Mouse (Mus musculus) cerebellum, adult 8-10 months (tissue): ENCODE measurements at regions not wholly inside any gene's neighbourhood (a gene's known extent, or its start where the extent isn't known, plus 50 kb on each side); places are given as distances from the start of the nearest gene placed in this dataset.

ENCODE experiments used
- DNase-seq: peaks from one replicate; pipeline ENCODE4 v3.0.0; 2022

DNA sequence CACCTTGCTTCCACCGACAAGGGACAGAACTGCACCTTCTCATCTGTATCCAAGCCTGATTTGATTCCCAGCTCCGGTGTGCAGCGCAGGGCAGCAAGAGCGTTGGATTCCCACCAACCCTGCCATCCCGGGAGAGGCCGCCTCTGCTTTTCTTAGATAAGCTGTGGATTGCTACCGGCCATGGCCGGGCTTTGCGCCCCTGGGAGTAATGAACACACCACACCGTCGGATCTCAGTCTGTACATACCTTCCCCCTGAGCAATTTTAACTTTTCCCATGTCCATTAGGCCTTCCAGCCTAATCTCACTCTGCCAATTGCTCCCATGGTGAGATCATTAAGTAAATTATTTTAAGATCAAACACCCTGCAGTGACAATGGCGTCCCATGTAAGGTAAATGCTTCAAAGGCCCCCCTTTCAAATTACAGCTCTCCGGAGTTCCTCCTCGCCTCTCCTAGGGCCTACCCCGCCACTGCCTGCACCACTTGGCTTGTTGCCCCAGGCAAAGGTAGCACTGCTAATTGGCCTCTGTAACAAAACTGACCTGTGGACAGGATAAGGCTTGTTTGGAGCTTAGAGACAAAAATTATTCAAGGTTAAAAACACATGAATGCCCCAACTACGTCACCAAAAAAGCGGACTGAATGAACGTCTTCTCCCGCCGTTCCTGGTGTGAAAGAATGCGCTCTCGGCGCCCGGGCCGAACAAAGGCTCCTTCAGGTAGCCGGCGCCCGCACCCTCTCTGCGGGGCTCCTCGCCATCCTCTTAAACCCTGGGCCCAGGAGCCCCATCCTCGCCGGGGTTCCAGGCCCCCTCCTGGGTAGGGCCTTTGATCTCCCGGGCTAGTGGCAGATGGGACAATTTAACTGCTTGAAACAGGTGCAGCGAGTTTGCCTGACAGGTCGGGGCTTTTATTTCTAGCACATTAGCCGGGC, 228.5 kb upstream of the Sp4 start:
- DNase-seq, result no peak

DNA sequence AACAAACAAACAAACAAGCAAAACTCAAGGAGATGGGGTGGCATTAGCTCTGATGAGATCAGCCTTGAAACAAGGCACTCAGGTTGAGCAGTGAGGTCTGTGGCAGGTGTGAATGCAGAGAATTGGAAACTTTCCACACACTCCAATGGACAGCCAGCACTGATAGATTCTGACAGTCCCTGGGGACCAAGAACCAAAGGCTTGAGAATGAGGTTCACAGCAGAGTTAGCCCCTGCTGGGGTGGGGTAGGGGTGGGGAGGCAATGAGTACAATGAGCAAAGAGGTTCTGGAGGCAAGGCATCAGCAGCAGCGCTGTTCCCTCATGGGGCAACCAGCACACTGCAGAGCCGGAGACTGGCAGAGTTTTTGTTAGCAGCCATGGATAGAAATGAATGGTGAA, 220.5 kb upstream of the Sp4 start:
- no peak for DNase-seq

DNA sequence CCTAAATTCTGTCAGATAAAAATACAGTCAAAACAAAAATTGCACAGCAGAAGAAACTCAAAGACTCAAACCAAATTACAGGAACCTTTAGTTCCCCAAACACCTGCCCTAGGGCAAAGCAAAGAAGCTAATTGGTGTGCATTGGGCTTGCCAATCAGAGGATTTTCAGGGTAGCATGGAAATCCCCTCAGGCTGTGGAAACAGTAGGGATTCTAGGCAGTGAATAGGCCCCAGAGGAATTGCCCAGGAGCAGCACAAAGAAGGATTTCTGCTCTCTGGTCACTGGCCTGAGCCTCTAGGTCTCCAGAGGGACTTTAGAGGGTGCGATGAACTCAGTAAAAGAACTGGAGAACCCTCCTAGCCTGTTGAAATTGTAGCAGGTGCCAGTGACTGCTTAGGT, 220.1 kb upstream of the Sp4 start:
- no peak for DNase-seq

DNA sequence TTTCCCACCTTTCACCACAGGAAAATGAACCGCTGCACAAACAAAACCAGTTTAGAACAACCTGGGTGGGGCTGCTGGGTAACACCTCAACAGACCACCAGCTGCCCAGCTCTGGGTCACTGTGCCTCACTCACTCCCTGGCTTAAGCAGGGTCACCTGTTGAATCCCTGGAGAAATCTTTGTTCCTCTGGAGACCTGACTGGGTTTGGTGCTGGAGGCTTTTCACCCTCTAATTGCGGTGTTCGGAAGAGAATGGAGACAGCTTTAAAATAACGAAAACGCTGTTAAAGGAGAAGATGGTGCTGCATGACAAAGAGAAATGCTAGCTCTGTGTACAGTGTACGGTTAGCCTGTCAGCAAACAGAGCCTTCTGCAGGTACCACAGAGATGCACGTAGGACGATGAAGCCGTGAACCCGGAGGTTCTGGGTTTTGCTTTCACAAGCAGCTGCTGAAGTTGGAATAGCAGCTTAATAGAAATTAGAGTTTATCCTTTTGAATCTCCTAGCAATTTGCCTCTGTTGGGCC, 218.6 kb upstream of the Sp4 start:
- no peak for DNase-seq

DNA sequence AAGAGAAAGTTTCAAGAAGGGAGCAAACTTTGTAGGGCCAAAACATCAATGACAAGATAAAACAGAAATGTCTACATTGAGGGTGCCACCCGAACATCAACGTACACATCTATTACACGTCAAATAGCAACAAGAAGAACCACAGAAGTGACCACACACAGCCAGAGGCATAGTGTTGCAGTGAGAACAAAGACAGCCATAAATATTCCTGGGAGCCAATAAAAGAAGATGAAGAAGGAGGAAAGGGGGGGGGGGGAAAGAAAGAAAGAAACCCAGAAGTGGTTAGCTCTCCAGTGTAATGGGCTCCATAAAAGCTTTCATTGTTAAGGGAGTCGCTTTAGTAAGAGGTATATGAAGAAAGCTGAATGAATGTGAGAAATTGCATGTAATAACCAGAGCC, 209.7 kb upstream of the Sp4 start:
- no peak for DNase-seq

DNA sequence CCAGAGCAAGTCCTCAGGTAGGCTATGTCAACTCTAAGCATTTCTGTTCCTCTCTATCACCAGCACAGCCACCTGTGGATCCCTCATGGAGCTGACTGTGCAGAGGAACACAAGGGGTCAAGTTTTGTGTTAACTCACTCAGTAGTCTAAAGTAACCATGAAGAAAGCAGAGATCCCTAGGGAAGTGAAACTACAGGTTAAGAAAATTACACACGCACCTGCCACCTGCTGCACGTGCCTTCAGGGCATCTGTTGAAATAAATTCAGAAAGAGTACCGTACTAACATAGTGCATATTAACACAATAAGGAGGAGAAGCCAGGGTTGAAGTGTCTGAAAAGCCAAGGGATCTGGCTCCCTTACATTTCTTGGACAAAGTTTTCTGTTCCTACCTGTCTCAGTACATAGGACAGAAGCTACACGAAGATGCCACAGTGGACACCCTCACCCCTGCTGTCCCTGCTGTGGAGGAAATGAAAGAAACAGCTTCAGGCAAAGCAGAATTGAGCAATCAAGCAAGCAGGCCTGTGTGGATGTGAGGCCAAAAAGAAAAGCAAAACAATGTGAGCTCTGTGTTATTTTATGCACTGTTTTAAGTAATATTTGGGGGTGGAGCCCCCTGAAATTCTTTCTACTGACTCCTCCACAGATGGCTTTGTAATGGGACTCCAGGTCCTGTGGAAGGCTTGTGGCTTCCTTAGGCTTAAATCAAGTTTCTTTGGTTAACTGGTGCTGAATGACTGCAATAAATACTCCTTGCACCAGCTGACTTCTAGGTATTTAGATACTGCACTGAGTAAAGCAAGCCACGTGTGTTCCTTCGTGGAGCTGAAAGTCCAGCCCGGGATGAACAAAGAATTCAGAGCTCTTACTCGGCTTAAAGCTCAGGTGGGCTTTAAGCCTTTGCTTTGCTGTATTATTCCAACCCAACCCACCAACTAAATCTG, 208.0 kb upstream of the Sp4 start:
- DNase-seq, result no peak

DNA sequence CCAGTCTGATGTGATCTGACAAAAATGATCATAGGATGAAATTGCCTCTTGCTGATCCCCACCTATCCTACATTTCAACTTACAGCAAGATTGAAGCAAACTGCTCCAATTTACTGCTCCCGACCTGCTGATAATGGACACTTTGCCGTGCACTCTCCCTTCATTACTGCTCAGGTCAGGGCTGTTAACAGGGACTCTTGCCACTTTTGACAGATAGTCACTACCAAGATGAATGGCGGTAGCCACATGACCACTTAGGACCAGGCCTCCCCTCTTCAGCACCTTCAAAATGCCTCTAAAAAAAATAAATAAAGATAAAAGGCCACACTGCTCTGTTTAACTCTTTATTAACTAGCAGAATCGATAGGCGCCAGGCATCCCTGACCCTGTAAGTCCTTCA, 199.2 kb upstream of the Sp4 start:
- DNase-seq, result no peak

DNA sequence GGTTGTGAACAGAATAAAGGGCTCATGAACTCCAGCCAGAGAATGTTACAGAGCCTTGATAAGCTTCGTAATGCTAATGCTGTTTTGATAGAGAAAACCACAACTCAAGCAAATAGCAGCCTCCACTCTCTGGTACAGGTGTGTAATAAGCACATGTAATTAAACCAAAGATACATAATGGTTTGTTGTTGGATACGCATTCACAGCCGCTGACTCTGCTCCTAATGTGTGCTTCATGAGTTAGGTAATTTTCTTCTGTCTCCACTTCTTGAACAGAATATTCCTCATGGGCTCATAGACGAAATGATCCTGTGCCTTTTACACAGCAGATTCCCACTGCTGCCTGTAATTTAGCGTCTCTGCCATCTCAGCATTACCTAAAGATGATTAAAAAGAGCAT, 186.8 kb upstream of the Sp4 start:
- no peak for DNase-seq

DNA sequence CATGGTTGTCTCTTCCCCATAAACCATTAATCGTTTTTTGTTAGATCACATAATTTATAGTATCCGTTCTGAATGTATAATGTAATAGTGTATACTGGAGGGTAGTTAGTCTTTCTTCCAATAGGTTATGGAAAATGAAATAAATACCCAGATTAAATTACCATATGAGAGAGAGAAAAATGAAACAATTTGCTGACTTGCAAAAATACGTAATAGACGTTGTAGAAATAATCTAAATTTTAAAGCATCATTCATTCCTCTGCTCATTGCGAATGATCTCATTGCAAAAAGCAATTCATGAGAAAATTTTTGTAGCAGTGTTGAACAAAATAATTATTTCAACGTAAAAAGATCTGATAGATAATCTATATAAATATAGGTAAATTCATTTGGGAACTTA, 185.2 kb upstream of the Sp4 start:
- no peak for DNase-seq

DNA sequence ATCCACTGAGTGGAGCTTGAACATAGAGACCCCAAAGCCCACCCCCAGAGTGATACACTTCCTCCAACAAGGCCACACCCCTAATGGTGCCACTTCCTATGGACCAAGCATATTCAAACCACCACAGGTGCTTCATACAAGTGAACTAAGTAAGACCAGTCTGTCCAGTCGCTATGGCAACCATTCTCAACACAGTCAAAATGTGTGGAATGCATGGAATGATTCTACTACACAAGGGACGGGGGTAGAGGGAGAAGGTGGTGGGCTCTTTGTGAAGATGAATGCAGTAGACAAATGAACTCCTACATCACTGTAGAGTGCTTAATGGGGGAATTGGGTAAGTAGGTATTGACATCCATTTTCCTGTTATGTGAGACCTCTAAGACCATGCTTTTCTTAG, 180.1 kb upstream of the Sp4 start:
- DNase-seq, result no peak

DNA sequence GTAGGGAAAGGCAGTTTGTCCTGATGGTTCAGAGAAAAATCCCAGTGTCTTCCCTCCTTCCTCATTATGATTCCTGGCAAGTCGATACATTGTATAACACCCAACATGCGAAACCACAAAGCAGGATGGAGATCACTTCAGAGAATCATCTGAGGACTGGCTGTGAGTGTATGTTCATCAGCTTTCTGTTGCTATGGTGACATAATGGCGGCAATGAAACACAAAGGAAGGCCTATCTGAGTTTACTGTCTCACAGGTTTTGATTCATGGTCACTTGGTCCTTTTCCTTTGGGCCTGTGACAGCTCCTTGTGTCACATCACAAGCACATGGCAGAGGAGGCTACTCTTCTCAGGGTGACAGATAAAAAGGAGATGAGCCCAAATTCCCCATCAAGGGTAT, 173.5 kb upstream of the Sp4 start:
- DNase-seq, result no peak

DNA sequence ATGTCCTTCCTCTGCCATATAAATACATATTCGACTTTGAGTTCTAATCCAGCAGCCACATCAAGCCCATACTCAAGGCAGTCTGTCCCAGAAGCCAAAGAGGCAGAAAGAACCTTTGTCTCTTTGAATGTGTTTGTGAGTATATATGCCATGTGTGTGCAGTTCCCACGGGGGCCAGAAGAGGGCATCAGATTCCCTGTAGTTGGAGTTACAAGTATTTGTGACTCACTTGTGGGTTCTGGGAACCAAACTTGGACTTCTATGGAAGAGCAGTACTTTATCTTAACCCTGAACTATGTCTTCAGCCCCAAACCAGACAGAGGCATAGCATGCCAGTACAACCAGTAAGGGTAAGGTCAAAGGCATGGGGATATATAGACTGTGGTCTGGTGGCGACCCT, 165.6 kb upstream of the Sp4 start:
- no peak for DNase-seq

DNA sequence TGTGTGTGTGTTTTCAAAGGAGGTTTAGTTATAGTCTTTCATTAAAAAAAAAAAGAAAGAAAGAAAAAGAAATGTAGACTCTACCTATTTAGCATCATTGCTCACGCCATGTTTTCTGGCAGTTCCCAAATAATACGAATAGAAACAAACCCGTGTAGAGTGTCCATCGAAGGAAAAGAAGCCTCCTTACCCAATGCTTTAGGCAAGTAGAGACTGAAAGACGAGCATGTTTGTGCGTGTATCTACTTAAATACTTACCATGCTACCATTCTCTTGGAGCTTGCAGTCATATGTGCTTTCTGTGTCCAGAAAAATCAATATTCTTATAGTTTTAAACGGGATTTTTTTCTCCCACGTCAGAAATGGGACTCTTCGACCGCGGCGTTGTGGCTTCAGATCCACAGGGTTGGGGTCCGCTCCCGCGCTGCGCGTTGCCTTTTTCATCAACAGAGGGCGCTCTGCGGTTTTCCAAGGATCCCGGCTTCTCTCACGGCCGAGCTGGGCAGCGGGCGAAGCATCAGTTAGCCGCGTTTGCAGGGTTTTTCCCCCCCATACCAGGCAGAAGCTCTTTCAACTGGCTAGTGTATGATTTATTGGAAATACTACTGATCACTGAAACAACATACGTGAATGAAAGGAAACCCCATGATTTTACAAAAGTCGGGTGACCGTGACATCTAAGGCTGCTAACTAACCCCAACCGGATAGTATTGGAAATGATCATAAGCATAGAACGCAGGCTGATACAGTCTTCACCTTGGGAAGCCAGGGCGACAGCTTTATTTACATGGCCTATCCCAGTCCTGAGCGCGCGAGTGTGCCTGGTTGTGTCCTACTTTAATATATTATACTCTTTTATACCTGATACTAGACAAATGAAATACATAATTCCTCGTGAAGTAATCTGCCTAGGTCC, 156.5 kb upstream of the Sp4 start:
- DNase-seq, result peak; percentile 43

DNA sequence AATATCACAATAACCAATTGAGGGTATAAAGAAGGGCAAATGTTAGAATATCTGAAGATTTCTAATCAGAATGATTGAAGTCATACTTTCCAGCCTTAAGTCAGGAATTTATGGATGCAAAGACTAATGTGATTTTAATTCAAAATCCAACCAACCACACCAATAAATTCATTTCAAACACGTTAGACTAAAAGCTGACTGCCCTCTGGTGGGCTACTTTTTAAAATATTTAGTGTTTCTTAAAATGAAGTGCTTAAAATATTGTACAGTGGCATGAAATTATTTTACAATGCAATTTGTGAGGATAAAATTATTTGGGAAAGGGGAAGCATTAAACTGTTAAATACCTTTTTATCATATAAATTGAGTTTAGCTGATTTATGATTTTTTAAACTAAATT, 154.4 kb upstream of the Sp4 start:
- DNase-seq, result no peak

DNA sequence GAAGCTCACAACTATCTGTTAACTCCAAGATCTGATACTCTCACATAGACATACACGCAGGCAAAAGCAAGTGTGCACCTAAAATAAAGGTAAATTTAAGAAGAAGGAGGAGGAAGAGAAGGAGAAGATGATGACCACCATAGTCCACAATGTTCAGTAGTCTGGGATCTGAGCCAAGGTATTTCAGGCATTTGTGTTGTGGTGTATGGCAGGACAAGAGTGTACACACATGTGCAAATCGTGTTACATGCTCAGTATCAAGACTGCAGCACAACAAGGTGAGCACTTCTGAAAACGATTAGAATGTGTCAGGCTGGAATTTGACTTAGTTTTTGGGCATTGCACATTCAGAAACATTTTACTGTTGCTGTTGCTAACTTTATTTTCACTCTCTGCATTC, 138.4 kb upstream of the Sp4 start:
- DNase-seq, result no peak

DNA sequence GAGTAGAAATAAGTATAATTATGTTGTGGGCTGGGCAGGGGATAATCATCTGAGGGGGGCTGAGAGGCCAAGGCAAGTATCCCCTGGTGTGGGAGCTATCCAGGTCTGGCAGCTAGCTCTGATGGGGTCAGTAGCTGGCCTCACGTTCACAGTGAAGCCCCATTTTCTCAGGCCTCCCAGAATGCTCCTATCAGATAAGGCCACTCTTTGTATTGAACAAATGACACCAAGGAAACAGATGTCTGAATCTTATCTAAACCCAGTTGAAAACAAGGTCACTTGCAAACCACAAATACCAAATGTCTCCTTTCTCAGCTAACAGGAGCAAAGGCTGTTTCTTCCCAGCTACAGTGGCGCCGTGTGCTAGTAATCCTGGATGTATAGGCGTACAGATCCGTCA, 137.6 kb upstream of the Sp4 start:
- DNase-seq, result no peak

DNA sequence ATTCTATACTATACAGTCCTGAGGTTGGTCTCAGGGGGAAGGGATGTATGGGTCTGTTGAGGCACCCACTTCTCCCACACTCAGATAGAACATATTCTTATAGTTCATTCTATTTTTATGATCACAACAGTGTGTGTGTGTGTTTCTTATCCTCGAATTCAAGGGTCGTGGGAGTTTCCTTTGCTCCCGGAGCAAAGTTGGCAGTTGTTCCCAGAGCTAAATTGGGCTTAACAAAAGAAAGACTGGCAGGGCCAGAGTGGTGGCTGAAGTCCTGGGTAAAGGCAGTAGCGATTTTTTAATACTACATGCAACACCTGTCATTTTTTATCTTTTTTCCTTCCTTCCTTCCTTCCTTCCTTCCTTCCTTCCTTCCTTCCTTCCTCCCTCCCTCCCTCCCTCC, 131.5 kb upstream of the Sp4 start:
- DNase-seq, result no peak

DNA sequence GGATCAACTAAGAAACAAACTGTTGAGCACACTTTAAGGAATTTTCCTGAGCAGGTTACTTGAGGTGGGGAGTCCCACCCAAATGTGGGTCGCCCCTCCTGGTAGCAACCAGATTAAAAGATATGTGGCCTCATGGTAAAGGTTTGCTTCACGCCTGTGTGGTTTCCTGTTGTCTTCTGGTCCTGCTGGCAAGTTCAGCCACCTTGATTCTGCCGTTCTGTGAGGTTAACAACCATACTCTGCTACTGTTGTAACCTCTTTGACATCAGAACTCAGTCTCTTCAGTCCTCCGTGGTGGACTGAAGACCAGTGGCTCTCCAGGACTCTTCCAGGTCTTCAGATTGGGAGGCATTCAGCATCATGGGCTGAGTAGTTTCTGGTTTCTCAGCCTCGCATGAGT, 127.1 kb upstream of the Sp4 start:
- no peak for DNase-seq

DNA sequence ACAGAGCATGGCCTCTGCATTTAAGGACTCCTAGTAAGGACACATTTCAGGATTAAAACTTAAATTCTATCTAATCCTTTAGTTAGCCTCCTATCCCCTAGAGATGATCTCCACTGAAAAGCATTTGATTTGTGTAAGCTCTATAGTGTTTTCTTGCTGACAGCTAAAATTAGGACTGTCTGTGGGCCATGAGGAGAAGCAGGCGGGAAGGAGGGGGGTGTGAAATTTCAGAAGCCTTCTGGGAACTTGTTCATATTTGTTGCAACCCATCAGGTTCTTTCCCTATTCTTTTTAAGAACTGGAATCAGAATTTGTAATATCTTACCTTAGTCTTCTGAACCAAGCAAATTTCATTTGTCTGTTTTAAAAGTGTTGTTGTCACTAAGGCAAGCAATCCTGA, 114.7 kb upstream of the Sp4 start:
- DNase-seq, result no peak

DNA sequence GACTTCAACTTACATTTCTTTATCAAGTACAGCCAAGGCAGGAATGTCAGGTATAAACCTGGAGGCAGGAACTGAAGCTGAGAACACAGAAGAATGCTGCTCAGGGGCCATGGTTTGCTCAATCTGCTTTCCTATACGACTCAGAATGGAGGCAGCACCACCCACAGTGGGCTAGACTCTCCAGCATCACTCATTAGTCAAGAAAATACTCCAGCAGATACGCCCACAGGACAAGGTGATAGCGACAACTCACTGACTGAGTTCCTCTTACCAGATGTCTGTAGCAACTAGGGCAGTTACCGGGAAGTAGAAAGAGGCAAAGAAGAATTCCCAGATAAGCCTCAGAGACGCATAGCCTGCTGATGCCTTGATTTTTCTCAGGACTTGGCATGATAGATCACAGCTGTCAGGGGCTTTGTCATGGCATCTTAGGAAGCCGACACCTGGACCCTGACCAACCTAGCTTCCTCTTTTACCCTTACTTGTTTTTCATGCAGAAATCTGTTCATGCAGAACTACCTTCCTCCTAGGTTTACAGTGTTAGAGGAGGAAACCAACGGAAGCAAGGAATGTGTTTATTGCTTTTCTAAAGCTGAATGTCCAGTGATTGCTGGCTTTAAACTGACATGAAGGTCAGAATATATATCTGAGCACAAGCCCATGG, 110.7 kb upstream of the Sp4 start:
- DNase-seq, result no peak

DNA sequence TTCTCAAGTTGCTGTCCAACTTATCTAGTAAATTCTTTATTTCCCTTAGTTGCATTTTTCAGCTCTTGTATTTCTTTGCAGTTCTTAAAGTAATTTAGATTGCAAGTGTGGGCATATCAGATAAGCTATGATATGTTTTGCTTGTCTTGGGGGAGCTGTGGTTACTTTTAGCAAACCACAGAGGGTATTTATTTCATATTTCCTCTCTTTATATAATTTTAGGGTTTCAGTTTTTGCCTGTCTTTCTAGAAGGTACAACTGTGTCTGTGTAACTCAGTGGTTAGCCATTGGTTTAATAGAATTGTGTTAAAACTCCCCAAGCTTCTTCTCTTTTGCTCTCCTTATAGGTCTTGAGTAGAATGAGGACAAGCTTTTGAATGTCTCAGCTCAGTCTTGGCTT, 109.7 kb upstream of the Sp4 start:
- no peak for DNase-seq

DNA sequence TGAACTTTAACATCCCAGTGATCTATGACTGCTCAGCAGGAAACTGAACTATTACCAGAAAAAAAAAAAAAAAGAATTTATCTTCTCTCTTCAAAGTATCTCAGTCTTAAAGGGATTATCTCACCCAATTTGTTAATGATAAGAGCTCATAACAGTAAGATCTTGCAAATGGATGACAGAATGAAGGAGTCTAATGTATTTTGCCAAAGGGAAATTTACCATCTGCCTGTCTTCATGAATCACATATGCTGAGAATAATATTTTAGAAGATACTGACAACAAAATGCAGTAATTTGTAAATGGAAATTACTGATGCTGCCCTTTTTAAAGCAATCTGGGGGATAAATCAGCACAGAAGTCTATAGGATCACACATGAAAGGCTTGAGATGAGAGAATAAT, 103.9 kb upstream of the Sp4 start:
- DNase-seq, result no peak
